Mouse (Mus musculus): ENCODE measurements around the gene Nt5c2. TPM values are rescaled to one million over a fixed set of nuclear protein-coding genes. Genes with fewer than 3 reads are reported as not detected.

The Nt5c2 gene
- polyA plus RNA-seq, 1 experiment, result 50.5 TPM

- Histone ChIP-seq H3K27ac (ENCODE audit: insufficient read depth, low read length) (no peak overlapping the region), H3K4me1 (ENCODE audit: control insufficient read depth, insufficient read depth, low read length) (no peaks in the 10 kb centered on the region), H3K4me3 (ENCODE audit: insufficient read depth, low read length) (no peak overlapping the region)
- TF ChIP-seq POLR2A (IDR thresholded peaks at IDR 0.05; ENCODE audit: low read depth, low read length) (no peak), CTCF (IDR thresholded peaks at IDR 0.05; ENCODE audit: borderline replicate concordance, insufficient read depth, low read length) (no peak)
Measured at GRCm38 (mm10) chr19:47043608-47044007, 28.7 kb upstream of the Nt5c2 start.

GRCm38 (mm10) chr19:47040720-47041473 lies 25.9 kb upstream of the Nt5c2 start:
- no peak overlapping the region for H3K4me3 ChIP-seq (ENCODE audit: insufficient read depth, low read length)
- TF ChIP-seq POLR2A (IDR thresholded peaks at IDR 0.05; ENCODE audit: low read depth, low read length) (no peak), CTCF (IDR thresholded peaks at IDR 0.05; ENCODE audit: borderline replicate concordance, insufficient read depth, low read length) (no peak)
- no peak overlapping the region for H3K27ac ChIP-seq (ENCODE audit: insufficient read depth, low read length)
- no peaks in the 10 kb centered on the region for H3K4me1 ChIP-seq (ENCODE audit: control insufficient read depth, insufficient read depth, low read length)

GRCm38 (mm10) chr19:47036596-47036995 lies 21.6 kb upstream of the Nt5c2 start:
- H3K4me3 ChIP-seq (ENCODE audit: insufficient read depth, low read length), result no peak overlapping the region
- H3K27ac ChIP-seq (ENCODE audit: insufficient read depth, low read length), result no peak overlapping the region
- no peaks in the 10 kb centered on the region for H3K4me1 ChIP-seq (ENCODE audit: control insufficient read depth, insufficient read depth, low read length)
- TF ChIP-seq POLR2A (IDR thresholded peaks at IDR 0.05; ENCODE audit: low read depth, low read length), result no peak
- TF ChIP-seq CTCF (IDR thresholded peaks at IDR 0.05; ENCODE audit: borderline replicate concordance, insufficient read depth, low read length), result no peak

DNA sequence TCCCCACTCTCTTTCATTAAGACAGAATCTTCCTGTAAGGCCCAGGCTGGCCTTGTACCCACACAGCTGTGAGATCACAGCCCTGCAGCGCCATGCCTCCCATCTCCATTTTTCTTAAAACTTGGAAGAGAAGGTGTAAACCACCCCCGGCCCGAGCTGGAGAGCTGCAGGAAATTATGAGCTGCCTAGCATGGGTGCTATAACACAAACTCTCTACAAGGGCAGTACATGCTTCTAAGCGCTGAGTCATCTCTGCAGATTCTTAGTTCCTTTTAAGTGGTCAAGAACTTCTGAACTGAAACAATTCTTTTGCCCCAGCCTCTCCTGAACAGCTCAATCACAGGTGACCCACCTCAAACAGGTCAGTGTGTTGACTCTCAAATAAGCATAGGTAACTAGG lies 20.0 kb upstream of the Nt5c2 start:
- Histone ChIP-seq H3K4me3 (ENCODE audit: insufficient read depth, low read length) (no peak overlapping the region), H3K27ac (ENCODE audit: insufficient read depth, low read length) (no peak overlapping the region), H3K4me1 (ENCODE audit: control insufficient read depth, insufficient read depth, low read length) (no peaks in the 10 kb centered on the region)
- no peak for TF ChIP-seq POLR2A (IDR thresholded peaks at IDR 0.05; ENCODE audit: low read depth, low read length)
- no peak for TF ChIP-seq CTCF (IDR thresholded peaks at IDR 0.05; ENCODE audit: borderline replicate concordance, insufficient read depth, low read length)

DNA sequence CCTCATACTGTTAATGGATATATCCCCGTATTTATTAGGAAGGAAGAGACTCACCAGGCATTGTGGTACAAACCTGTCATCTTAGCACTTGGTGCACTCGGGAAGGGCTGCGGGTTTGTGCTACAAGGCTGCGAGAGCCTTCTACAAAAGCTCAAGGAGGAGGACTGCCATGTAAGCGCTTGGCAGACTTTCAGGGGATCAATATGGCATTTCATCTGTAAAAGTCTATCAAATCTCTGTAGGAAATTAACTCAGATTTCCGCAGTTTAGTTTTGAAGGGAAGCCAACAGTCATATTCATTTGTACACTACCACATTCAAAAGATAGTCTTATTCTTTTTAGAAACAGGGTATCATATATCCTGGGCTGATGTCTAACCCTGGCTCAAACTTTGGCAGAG lies 16.8 kb upstream of the Nt5c2 start:
- Histone ChIP-seq H3K4me3 (ENCODE audit: insufficient read depth, low read length) (no peak overlapping the region), H3K27ac (ENCODE audit: insufficient read depth, low read length) (no peak overlapping the region), H3K4me1 (ENCODE audit: control insufficient read depth, insufficient read depth, low read length) (no peaks in the 10 kb centered on the region)
- TF ChIP-seq POLR2A (IDR thresholded peaks at IDR 0.05; ENCODE audit: low read depth, low read length) (no peak), CTCF (IDR thresholded peaks at IDR 0.05; ENCODE audit: borderline replicate concordance, insufficient read depth, low read length) (no peak)

GRCm38 (mm10) chr19:47029796-47030195 lies 14.8 kb upstream of the Nt5c2 start:
- Histone ChIP-seq H3K27ac (ENCODE audit: insufficient read depth, low read length) (no peak overlapping the region), H3K4me1 (ENCODE audit: control insufficient read depth, insufficient read depth, low read length) (peaks cover 4% of the 10 kb centered on the region; the same call in 1 of the 2 replicates), H3K4me3 (ENCODE audit: insufficient read depth, low read length) (no peak overlapping the region)
- TF ChIP-seq CTCF (IDR thresholded peaks at IDR 0.05; ENCODE audit: borderline replicate concordance, insufficient read depth, low read length) (no peak), POLR2A (IDR thresholded peaks at IDR 0.05; ENCODE audit: low read depth, low read length) (no peak)

DNA sequence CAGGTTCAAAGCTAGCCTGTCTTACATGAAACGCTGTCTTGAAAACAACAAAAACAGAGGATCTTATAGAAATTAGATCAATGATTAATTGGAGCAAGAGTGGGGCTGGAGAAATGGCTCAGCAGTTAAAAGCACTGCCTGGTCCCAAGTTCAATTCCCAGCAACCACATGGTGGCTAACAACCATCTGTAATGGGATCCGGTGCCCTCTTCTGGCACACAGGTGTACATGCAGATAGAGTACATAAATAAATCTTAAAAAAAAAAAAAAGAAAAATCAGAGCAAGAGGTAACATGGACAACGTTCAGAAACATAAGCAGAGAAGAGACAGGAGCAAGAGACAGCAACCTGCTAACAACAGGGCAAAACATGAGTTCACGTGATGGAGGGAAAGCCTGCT lies 11.6 kb upstream of the Nt5c2 start:
- no peak overlapping the region for H3K4me3 ChIP-seq (ENCODE audit: insufficient read depth, low read length)
- H3K4me1 ChIP-seq (ENCODE audit: control insufficient read depth, insufficient read depth, low read length), result peaks cover 4% of the 10 kb centered on the region; the same call in 1 of the 2 replicates
- H3K27ac ChIP-seq (ENCODE audit: insufficient read depth, low read length), result no peak overlapping the region
- no peak for TF ChIP-seq POLR2A (IDR thresholded peaks at IDR 0.05; ENCODE audit: low read depth, low read length)
- TF ChIP-seq CTCF (IDR thresholded peaks at IDR 0.05; ENCODE audit: borderline replicate concordance, insufficient read depth, low read length), result no peak

DNA sequence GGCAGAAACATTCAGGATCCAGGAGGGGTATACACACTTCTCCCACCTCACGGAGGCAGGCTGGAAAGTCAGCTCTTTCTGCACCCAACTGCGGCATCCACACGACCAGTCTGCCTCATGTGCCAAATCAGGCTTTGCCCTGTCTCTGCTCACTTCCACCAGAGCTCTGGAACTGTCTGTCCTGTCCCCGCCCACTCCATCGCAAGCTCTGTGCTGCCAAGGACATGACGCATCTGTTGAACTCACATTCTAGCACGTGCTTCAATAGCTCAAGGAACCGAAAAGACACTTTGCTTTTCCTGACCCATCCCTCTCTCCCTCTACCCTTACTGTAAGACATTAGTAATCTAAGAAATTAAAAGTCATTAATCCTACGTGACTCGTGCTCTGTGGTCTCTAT lies 10.0 kb upstream of the Nt5c2 start:
- TF ChIP-seq CTCF (IDR thresholded peaks at IDR 0.05; ENCODE audit: borderline replicate concordance, insufficient read depth, low read length), result no peak
- TF ChIP-seq POLR2A (IDR thresholded peaks at IDR 0.05; ENCODE audit: low read depth, low read length), result no peak
- peaks cover 4% of the 10 kb centered on the region; the same call in 1 of the 2 replicates for H3K4me1 ChIP-seq (ENCODE audit: control insufficient read depth, insufficient read depth, low read length)
- no peak overlapping the region for H3K27ac ChIP-seq (ENCODE audit: insufficient read depth, low read length)

DNA sequence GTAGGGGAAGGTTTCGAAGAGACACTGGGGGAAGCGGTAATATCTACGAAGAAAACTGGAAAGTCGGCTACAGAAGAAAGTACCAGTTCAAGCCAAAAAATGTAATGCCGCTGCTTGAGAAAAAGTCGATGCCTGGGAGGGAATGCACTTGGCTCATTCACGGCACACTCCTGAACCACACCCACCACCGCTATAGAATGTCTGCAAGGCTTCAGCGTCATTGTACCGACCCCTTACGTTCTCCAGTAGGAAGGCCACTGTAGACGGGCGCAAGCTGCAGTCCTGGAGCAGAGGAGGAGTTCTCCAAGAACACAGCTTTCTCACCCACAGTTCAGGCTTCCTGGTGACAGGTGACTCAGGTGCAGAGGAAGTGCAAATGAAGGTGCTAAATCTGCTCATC lies 8.6 kb upstream of the Nt5c2 start:
- Histone ChIP-seq H3K4me1 (ENCODE audit: control insufficient read depth, insufficient read depth, low read length) (peaks cover 4% of the 10 kb centered on the region; the same call in 1 of the 2 replicates), H3K27ac (ENCODE audit: insufficient read depth, low read length) (no peak overlapping the region), H3K4me3 (ENCODE audit: insufficient read depth, low read length) (no peak overlapping the region)
- TF ChIP-seq POLR2A (IDR thresholded peaks at IDR 0.05; ENCODE audit: low read depth, low read length) (no peak), CTCF (IDR thresholded peaks at IDR 0.05; ENCODE audit: borderline replicate concordance, insufficient read depth, low read length) (no peak)

More for the DNA sequence above, 10.0 kb upstream of the Nt5c2 start:
- no peak overlapping the region for H3K4me3 ChIP-seq (ENCODE audit: insufficient read depth, low read length)

GRCm38 (mm10) chr19:47022709-47023108 lies 7.8 kb upstream of the Nt5c2 start:
- H3K4me1 ChIP-seq (ENCODE audit: control insufficient read depth, insufficient read depth, low read length), result peaks cover 4% of the 10 kb centered on the region; the same call in 1 of the 2 replicates
- H3K27ac ChIP-seq (ENCODE audit: insufficient read depth, low read length), result no peak overlapping the region
- TF ChIP-seq CTCF (IDR thresholded peaks at IDR 0.05; ENCODE audit: borderline replicate concordance, insufficient read depth, low read length), result no peak
- TF ChIP-seq POLR2A (IDR thresholded peaks at IDR 0.05; ENCODE audit: low read depth, low read length), result no peak
- no peak overlapping the region for H3K4me3 ChIP-seq (ENCODE audit: insufficient read depth, low read length)
